Mouse (Mus musculus) liver, embryonic 11.5 days (tissue): ENCODE measurements around the gene Nectin2. TPM values are rescaled to one million over a fixed set of nuclear protein-coding genes. Genes with fewer than 3 reads are reported as not detected.
"Not testable (repeated sequence)": the region's sequence is repeated elsewhere in the genome, so short reads cannot be mapped to it uniquely, and the experiment has no call there.

Source experiments
- ATAC-seq: fragments of 200-750 bp; cut with Nextera tagmentation; replicated peaks from 2 replicates; pipeline ENCODE4 v1.8.0; 2017; ENCODE audit warnings: moderate number of reproducible peaks, mild to moderate bottlenecking, moderate TSS enrichment, moderate library complexity; ENCODE audit not compliant: low FRiP score
- DNase-seq: peaks from one replicate; pipeline ENCODE4 v3.0.0-alpha.2; 2017; ENCODE audit warnings: low spot score
- H3K27ac ChIP-seq: fragments of 300-500 bp; sonication (generic); 2 replicates; pipeline ENCODE4 v1.5.1; 2014; ENCODE audit warnings: mild to moderate bottlenecking, low read depth, low read length, control low read depth
- H3K27me3 ChIP-seq: fragments of 300-500 bp; sonication (generic); replicated peaks from 2 replicates; pipeline ENCODE4 v1.6.1; 2014; ENCODE audit warnings: low read length, mixed read lengths; ENCODE audit not compliant: control insufficient read depth, insufficient read depth
- H3K36me3 ChIP-seq: fragments of 300-500 bp; sonication (generic); 2 replicates; pipeline ENCODE4 v1.6.1; 2014; ENCODE audit warnings: mild to moderate bottlenecking, low read length, moderate library complexity, mixed read lengths; ENCODE audit not compliant: control insufficient read depth, insufficient read depth
- H3K4me1 ChIP-seq: fragments of 300-500 bp; sonication (generic); replicated peaks from 2 replicates; pipeline ENCODE4 v1.6.1; 2014; ENCODE audit warnings: low read length, mixed read lengths; ENCODE audit not compliant: control insufficient read depth, insufficient read depth
- H3K4me2 ChIP-seq: fragments of 300-500 bp; sonication (generic); 2 replicates; pipeline ENCODE4 v1.6.1; 2014; ENCODE audit warnings: mild to moderate bottlenecking, control low read depth, moderate library complexity
- H3K4me3 ChIP-seq: fragments of 300-500 bp; sonication (generic); 2 replicates; pipeline ENCODE4 v1.5.1; 2014; ENCODE audit warnings: low read depth, low read length, control low read depth
- H3K9ac ChIP-seq: fragments of 300-500 bp; sonication (generic); 2 replicates; pipeline ENCODE4 v1.6.1; 2014; ENCODE audit warnings: low read depth, low read length, control low read depth
- H3K9me3 ChIP-seq: fragments of 300-500 bp; sonication (generic); 2 replicates; pipeline ENCODE4 v1.6.1; 2016; ENCODE audit warnings: low read length, inconsistent platforms, mixed read lengths; ENCODE audit not compliant: control insufficient read depth
- WGBS: fragments of 180-500 bp; shearing (Covaris S2); extraction: QIAGEN DNeasy Blood & Tissue Kit; methylation state at CpG from one replicate; pipeline ENCODE4 v1.1.7; 2014; 5-methylcytosine and 5-hydroxymethylcytosine counted together
- polyA plus RNA-seq: library from polyadenylated mRNA; unstranded; fragments of >200 nt; fragmentation: Nextera tagmentation; extraction: Ambion mirVana; gene quantifications from 2 replicates; pipeline ENCODE4 v1.2.1, GENCODE M21; 2014

Nectin2 gene
- polyA plus RNA-seq, 1 experiment from 2014 or later: 55.9 TPM

DNA sequence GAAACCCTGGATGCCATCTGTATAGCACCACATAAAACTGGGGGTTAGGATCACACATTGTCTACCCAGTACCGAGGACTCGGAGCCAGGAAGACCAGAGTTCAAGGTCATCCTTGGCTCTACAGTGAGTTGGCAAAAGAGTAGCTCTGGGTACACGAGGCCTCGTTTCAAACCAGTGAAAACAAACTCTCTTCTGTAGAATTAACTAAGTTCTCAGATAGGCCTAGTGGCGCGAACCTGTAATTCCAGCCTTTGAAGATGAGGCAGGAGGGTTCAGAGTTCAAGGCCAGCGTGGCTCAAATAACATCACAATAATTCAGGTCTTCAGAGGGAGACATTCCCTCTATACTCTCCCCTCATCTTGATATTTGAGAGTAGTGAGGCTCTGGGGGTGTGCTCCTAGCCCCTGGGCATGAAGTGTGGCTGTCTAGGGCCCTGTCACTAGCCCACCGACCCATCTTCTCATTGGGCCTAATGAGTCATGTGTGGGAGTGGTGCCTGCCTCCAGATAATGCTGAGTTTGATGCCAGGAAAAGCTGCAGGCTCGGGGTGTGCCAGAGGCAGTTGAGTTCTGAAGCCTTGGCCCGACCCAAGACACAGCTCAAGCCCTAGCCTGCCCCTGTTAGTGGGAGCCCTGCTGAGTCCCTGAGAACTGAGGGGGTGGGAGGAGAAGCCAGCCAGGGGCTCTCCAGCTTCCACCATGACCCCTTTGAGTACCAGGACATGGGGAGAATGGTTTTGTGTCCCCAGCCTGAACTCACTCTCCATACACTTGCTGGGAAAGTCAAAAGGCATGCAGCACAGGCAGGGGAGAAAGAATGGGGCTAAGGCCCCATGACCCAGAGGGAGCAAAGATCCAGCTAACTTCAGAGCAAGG is 55.7 kb downstream of the Nectin2 start:
- 48% methylated on average over 10 of the region's 10 CpGs for WGBS
- ATAC-seq: no peak
- peak overlapping the region; percentile 76 for H3K4me2 ChIP-seq

DNA sequence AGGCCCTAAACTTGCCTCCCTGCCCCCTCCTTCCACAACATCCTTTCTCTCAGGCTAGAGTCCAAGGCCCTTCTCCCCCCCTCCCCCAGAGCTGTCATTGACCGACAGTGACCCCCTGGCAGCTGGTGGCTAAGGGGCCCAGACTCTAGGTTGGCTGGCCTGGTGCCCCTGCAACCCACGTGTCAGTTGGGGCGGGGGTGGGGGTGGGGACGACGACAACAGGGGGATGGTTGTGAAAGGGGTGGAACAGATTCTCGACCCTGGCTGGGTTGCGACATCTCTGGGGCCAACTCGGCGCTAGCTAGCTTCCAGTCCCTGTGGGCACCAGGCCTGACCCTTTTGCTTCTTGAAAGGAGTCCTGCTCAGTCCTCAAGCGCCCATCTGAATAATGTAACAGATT is 56.9 kb downstream of the Nectin2 start:
- Histone ChIP-seq H3K4me1 (peaks cover 47% of the 10 kb centered on the region), H3K36me3 (peaks cover 12% of the 10 kb centered on the region), H3K4me2 (peak overlapping the region; percentile 24), H3K9ac (peak overlapping the region; percentile 10; the same call in 1 of the 2 replicates), H3K9me3 (no peaks in the 10 kb centered on the region), H3K27me3 (no peaks in the 10 kb centered on the region), H3K4me3 (no peak overlapping the region), H3K27ac (peak overlapping the region; percentile 95)
- DNase-seq (no peak), ATAC-seq (peak; percentile 49)
- WGBS: 11% methylated on average over 10 of the region's 10 CpGs

More for the DNA sequence above, 55.7 kb downstream of the Nectin2 start:
- H3K9ac ChIP-seq: peak overlapping the region; percentile 32; the same call in 1 of the 2 replicates
- H3K27me3 ChIP-seq: no peaks in the 10 kb centered on the region
- peaks cover 57% of the 10 kb centered on the region for H3K4me1 ChIP-seq
- DNase-seq: no peak
- H3K36me3 ChIP-seq: peaks cover 12% of the 10 kb centered on the region
- no peaks in the 10 kb centered on the region for H3K9me3 ChIP-seq
- H3K27ac ChIP-seq: peak overlapping the region; percentile 95
- H3K4me3 ChIP-seq: peak overlapping the region; percentile 7; the same call in 1 of the 2 replicates

DNA sequence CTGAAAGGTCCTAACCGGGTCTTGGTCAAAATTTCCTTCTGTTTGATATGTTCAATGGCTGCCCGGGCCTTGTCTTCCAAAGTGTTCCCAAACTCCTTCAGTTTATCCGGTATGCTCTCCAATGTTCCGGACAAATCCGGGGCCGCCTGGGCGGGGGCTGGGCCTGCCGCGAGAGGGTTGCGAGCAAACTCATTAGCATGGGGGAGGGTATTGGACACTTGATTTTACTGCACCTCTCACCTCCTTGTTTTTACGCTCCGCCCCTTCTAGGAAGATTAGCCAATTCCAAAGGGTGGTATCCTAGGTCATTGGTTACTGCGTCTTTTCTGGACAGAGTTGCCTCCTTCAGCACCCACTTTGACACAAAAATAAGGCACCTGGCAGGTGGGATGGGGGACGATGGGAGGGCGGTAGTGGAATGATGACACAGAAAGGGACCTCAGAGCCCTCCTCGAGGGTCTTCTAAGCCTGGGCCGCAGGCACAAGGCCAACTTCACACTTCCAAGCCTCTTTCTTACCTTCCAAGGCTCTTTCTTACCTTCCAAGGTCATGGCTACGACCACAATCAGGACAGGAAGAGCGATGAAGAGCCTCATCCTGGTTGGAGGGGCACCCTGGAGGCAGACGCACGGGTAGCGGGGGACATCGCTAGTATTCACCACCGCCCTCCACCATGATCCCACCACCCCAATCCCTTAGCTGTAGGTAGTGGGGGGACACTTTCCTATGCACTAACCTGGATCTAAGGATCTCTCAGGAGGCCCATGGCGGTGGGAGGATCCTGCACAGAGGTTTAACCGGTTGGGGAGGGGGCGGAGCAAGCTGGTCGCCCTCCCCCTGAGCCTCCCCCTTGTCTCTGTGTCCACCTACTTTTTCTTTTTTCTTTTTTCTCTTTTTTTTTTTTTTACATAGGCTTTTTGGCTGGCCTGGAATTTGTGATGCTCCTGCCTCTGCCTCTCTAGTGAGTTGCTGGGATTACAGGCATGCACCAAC is 58.1 kb downstream of the Nectin2 start, which contains the start of gene Apoc1:
Gene Apoc1 (minus strand): TSS at position 788 of the 993 bp plus-strand sequence.
- Histone ChIP-seq H3K4me2 (peak within 1 kb of the TSS; percentile 45), H3K9me3 (no peaks in the 10 kb centered on the region), H3K36me3 (peaks cover 10% of the 10 kb centered on the region), H3K9ac (peak within 1 kb of the TSS; percentile 10), H3K4me3 (peak within 1 kb of the TSS; percentile 16), H3K27ac (peak within 1 kb of the TSS; percentile 95), H3K27me3 (no peaks in the 10 kb centered on the region), H3K4me1 (peaks cover 41% of the 10 kb centered on the region)
- DNase-seq (no peak), ATAC-seq (no peak; the same call in 1 of the 2 replicates)
- 46% methylated on average over 28 of the region's 28 CpGs for WGBS

DNA sequence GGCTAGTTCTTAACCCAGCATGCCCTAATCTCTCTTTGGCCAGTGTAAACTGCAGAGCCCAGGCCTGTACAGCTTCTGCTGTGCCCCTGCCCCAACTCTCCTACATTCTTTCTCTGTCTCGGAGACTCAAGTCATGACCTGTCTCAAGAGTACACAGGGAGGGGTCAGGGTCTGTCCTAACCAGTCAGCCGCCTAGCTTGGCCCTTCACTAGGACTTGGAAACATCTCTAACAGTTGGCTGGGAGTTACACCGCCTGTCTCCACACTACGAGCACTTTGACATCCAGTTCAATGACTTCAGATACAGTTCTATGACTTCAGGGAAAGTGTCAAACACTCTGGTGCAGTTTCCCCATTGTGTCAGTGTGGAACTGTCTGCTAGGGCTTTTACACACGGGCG is 58.8 kb downstream of the Nectin2 start:
- H3K4me1 ChIP-seq: peaks cover 34% of the 10 kb centered on the region
- H3K27ac ChIP-seq: peak overlapping the region; percentile 33; the same call in 1 of the 2 replicates
- ATAC-seq (no peak), DNase-seq (no peak)
- H3K4me2 ChIP-seq: peak overlapping the region; percentile 45
- H3K27me3 ChIP-seq: no peaks in the 10 kb centered on the region
- 64% methylated on average over 6 of the region's 6 CpGs for WGBS
- H3K4me3 ChIP-seq: peak overlapping the region; percentile 16; the same call in 1 of the 2 replicates
- H3K36me3 ChIP-seq: peaks cover 4% of the 10 kb centered on the region; the same call in 1 of the 2 replicates
- no peak overlapping the region for H3K9ac ChIP-seq
- no peaks in the 10 kb centered on the region for H3K9me3 ChIP-seq

DNA sequence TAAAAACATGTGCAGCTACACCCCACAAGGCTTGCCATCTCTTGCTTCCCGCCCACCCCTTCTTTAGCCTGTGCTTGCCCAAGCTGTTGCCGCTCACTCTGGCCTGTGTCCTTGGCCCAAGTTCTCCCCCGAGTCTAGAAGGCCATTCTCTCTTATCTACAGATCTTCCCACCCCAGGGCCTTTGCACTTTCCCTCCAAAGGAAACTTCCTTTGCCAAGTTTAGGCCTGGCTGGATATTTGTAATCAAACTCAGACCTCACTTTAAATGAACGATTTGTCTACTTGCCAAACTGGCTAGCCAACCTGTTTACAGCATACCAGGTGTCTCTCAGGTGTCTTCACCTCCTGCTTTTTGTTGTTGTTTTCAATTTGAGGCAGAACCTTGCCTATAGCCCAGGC is 59.4 kb downstream of the Nectin2 start:
- Histone ChIP-seq H3K27me3 (no peaks in the 10 kb centered on the region), H3K27ac (no peak overlapping the region), H3K4me3 (no peak overlapping the region), H3K36me3 (no peaks in the 10 kb centered on the region; the same call in 1 of the 2 replicates), H3K4me2 (no peak overlapping the region), H3K9ac (no peak overlapping the region), H3K4me1 (peaks cover 31% of the 10 kb centered on the region), H3K9me3 (no peaks in the 10 kb centered on the region)
- DNase-seq: no peak
- no peak for ATAC-seq
- 80% methylated on average over 4 of the region's 4 CpGs for WGBS

- DNase-seq (no peak), ATAC-seq (no peak)
- Histone ChIP-seq H3K9me3 (no peaks in the 10 kb centered on the region), H3K27ac (no peak overlapping the region), H3K4me1 (peaks cover 12% of the 10 kb centered on the region), H3K27me3 (no peaks in the 10 kb centered on the region), H3K4me2 (no peak overlapping the region), H3K9ac (no peak overlapping the region), H3K4me3 (no peak overlapping the region), H3K36me3 (no peaks in the 10 kb centered on the region)
- 95% methylated on average over 2 of the region's 2 CpGs for WGBS
These were observed 61.7 kb downstream of the Nectin2 start for GRCm38 (mm10) chr7:19688611-19689010.

DNA sequence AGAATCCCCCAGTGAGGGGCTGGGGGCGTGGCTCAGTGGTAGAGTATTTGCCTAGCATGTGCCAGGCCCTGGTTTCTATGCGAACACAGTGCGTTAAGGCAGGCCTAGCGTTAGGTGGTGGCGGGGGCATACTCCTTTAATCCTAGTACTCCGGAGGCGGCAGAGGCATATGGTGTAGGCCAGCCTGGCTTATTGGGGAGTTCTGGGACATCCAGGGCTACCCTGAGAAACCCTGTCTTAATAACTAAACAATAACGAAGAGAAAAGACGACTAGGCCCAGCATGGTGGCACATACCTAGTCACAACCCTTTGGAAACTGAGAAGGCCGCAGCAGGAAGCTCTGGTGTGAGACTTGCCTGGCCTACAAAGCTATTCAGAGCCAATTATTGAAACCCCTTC is 62.2 kb downstream of the Nectin2 start:
- Histone ChIP-seq H3K9ac (no peak overlapping the region), H3K36me3 (no peaks in the 10 kb centered on the region), H3K27ac (no peak overlapping the region), H3K4me3 (no peak overlapping the region), H3K4me2 (no peak overlapping the region), H3K4me1 (peaks cover 9% of the 10 kb centered on the region), H3K27me3 (no peaks in the 10 kb centered on the region), H3K9me3 (no peaks in the 10 kb centered on the region)
- no peak for ATAC-seq
- WGBS: 95% methylated on average over 10 of the region's 10 CpGs
- no peak for DNase-seq

GRCm38 (mm10) chr7:19686927-19687583 is 63.2 kb downstream of the Nectin2 start:
- not testable (repeated sequence) for H3K9ac ChIP-seq, H3K4me1 ChIP-seq, H3K36me3 ChIP-seq, H3K4me2 ChIP-seq, H3K9me3 ChIP-seq, DNase-seq, H3K4me3 ChIP-seq, H3K27me3 ChIP-seq
- 0 out of 2 replicates have a peak, but pooled peaks have one; percentile 14 for ATAC-seq
- 44% methylated on average over 8 of the region's 8 CpGs for WGBS
- peak overlapping the region; percentile 40 for H3K27ac ChIP-seq
